Mouse (Mus musculus): ENCODE data around the gene Kcnab3.

Gene Kcnab3

DNA sequence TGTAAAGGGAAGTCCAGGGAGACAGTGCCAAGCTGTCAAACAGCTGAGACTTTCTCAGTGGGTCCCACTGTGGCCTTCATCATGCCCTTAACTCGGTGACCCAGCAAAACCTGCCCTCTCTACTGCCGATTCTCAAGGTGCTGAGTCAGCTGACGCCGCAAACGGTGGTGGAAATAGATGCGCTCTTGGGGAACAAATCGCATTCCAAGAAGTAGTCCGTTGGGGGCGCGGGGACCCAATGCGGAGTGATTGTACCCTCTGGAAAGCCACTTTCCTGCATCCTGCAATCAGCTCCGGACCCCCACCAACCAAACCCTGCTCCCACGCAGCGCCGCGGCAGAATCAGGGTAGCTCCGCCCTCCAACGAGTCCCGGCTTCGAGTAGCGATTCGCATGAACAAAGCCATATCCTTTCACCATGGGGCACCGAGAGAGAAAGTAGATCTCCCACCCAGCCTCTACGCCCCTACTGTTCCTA is 5.9 kb downstream of the Kcnab3 start:
- DNase-seq (ENCODE audit: low spot score in 2 of 2), result peak in 1 of 2 experiments; percentile 82

DNA sequence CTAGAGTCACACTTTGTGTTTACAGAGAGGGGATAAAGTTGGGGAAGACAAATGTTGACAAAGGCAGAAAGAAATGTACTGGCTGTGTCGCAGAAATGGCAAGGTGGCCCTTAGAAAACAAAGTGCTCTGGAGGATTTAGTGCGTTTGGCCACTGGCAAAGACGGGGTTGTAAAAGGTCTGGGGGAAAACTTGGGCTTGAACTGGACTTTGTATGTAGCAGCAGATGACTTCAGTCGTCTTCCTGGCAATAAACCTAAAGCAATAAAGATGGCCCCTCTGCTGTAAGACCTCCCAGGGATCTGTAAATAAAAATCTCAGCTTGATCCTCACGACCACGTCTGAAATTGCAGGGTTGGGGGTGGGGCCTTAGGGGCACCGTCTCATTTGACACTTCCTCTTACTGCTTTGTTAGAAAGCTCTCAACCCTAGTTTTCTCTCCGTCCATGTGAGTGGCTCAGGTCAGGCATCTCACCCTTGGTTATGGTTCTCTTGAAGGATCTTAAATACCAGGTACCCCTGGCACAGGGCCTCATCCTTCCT is 6.7 kb downstream of the Kcnab3 start:
- DNase-seq (ENCODE audit: low spot score in 2 of 2), result no peak

DNA sequence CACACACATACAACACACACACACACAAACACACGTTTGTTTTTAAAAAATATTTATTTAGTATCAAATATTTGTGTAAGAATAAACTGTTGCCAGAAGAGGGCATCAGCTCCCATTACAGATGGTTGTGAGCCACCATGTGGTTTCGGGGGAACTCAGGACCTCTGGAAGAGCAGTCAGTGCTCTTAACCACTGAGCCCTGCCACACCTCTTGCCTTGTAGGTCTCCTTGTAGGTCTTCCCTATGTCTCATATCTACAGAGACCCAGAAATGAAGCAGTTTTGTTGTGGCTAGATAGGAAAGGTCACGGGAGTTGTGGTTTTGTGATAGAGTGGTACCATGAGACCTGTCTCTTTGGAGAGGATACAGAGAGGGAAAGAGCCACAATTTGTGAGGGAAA is 7.9 kb downstream of the Kcnab3 start:
- DNase-seq (ENCODE audit: low spot score in 2 of 2), result no peak

DNA sequence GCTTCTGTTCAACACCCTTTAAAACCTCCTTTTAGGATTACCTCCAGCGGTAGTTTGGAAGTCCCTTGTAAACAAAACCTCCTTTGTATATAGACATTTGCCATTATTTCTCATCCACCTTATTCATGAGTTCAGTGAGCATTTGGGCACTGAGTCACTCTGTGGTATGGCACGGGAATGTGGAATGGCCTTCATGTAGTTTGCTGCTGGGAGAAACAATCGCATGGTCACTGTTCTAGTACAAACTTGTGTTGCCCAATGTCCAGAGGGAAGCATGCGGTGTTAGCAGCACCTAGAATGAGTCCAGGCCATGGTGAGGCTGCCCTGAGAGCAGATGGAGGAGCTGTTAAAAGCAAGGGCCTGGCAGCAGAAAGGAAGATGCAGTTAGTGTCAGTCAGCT is 8.7 kb downstream of the Kcnab3 start:
- no peak for DNase-seq (ENCODE audit: low spot score in 2 of 2)

DNA sequence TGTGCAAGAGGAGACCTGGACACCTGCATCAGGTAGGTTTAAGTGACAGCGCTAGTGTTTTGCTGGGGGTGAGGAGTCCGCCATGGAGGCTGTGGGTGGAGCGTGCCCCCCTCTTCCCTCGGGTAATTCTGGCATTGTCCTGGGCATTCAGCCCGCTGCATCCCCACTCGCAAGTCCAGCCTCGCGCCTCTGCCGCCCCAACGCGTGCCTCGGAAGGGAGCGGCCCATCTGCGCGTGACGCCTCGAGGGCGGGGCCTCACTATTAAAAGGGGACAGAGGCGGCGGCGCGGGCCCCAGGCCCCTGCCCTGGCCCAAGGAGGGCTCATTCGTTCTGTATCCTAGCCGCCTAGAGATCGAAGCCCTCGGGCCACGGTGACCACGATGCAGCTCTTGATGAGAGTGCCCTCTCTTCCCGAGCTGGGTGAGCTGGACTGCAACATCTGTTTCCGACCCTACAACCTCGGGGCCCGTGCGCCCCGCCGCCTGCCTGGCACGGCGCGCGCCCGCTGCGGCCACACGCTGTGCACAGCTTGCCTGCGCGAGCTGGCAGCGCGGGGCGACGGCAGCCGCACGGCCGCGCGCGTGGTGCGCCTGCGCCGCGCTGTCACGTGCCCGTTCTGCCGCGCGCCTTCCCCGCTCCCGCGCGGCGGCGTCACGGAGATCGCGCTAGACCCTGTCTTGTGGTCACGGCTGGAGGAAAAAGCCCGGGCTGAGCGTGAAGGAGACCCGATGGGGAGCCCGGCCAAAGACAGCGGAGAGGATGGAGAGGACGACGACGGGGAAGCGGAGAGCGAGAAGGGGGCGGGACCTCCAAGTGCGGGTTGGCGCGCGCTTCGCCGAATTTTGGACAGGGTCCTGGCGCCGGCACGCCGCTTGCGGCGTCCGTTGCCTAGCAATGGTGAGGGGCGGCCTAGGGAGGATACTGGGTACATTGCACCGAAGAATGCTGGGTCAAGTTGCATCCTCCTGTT is 14.4 kb downstream of the Kcnab3 start, which contains the start of gene Rnf227:
Rnf227 (plus strand) TSS at position 301 of the 971 bp plus-strand sequence.
- peak in 1 of 2 experiments; percentile 69 for DNase-seq (ENCODE audit: low spot score in 2 of 2)

DNA sequence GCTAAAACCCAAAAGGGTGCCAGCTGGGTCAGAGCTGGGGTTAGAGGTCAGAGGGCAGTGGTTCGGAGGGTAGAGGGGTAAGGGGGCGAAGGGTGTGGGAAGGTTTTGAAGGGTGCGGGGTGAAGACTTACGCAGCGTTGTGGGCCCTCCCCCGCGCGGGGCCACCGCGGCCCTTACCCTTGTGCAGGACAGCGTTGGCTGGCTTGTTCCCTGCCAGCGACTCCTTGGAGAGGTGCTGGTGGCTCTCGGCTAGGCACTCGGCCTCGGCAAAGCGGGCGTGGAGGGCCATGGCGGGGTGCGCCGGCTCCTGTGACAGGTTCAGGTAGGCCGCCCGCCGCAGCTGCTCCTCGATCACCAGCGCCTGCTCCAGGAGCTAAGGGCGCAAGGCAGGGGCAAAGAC is 20.4 kb downstream of the Kcnab3 start:
- DNase-seq (ENCODE audit: low spot score in 2 of 2), result no peak

DNA sequence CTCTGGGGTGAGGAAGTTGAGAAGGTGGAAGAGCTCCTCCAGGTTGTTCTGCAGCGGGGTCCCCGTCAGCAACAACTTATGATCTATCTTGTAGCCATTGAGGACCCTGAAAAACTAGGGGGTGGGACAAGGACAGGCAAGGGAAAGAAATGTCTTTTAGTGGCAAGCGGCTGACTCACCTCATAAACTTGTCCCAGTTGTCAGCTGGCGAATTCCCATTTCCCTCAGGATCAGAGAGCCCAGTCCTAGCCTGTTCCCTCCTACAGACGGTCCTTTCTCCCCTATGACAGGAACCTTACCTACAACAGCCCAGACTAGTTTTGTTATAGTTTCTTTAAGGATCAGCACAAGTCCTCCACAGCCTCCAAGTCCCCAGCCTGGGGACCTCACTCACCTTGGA is 30.5 kb downstream of the Kcnab3 start:
- no peak for DNase-seq (ENCODE audit: low spot score in 2 of 2)

DNA sequence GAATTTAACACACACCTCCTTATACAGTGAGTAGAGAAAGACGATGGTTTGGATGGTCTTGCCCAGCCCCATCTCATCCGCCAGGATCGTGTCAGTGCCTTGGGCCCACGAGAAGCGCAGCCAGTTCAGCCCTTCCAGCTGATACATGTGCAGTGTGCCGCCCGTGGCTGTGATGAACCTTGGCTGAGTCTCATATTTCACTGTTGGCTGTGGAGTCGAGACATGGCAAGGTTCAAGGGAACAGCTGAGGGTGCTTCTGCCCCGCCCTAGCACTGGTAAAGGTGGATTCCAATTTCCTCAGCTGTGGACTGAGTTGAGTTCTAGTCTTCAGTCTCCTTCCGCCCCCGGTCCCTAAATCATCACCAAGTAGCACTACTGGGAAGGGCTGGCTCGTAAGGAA is 31.6 kb downstream of the Kcnab3 start:
- DNase-seq (ENCODE audit: low spot score in 2 of 2), result no peak

GRCm38 (mm10) chr11:69362021-69362420 is 36.0 kb downstream of the Kcnab3 start:
- no peak for DNase-seq (ENCODE audit: low spot score in 2 of 2)

- DNase-seq (ENCODE audit: low spot score in 2 of 2), result no peak
Measured at GRCm38 (mm10) chr11:69362479-69362878, 36.4 kb downstream of the Kcnab3 start.

DNA sequence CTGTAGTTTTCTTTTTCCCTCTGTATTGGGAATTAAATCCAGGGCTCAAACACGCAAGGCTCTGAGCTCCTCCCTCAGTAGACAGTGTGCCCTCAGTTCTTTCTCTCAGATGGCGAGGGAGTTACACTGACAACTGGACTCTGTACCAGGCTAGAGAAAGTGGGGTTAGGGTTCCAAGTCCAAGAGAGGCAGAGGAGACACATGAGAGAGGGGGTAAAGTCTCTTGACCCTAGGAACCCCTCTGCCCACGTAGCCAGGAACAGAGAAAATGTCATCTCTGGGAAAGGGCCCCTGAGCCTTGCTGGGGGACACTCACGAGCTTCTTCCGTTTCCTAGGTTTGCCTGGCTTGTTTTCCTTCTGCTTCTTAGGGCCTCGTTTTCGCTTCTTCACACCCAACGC is 38.3 kb downstream of the Kcnab3 start:
- DNase-seq (ENCODE audit: low spot score in 2 of 2), result no peak

- DNase-seq (ENCODE audit: low spot score in 2 of 2), result peak; percentile 81 to 92
Measured at GRCm38 (mm10) chr11:69364910-69365309, 38.9 kb downstream of the Kcnab3 start.

- DNase-seq (ENCODE audit: low spot score in 2 of 2), result peak in 1 of 2 experiments; percentile 14
Measured at GRCm38 (mm10) chr11:69365722-69366121, 39.7 kb downstream of the Kcnab3 start.

GRCm38 (mm10) chr11:69366157-69366854 is 40.2 kb downstream of the Kcnab3 start:
- DNase-seq (ENCODE audit: low spot score in 2 of 2), result peak; percentile 91 to 94

DNA sequence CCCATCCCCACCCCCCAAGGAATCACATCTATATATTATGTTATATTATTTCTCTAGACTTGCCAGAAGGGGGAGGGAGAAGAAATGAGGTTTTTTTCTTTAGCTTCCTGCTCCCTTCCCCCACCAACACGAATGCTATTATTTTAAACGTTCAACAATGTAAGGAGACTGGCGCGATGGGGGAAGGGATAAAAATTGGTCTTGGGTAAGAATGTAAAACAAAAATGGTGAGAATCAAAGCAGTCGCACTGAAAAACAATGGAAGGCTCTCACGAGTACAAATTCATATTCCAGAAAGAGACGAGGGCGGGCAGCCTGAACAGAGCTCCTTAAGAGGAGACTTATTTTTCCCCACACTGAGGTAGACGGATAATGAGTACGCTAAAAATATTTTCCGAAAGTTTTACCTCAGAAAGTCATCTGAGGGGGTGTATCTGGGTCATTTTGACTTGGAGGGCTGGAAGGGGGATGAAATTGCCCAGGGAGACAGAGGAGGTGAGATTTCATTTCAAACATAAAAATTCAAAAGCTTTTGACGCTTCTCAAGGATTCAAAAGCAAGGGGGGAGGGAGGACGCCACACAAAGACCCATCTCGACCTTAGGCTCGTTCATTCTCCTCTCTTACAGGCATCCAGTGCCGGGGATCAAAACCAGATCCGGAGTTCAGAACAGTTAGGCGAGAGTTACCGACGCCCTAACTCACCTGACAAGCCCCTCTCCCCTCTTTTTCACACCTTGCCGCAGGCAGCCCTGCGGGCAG is 41.0 kb downstream of the Kcnab3 start:
- DNase-seq (ENCODE audit: low spot score in 2 of 2), result peak in 1 of 2 experiments; percentile 53

- peak in 1 of 2 experiments; percentile 31 for DNase-seq (ENCODE audit: low spot score in 2 of 2)
Measured at GRCm38 (mm10) chr11:69367616-69368355, 41.7 kb downstream of the Kcnab3 start.

DNA sequence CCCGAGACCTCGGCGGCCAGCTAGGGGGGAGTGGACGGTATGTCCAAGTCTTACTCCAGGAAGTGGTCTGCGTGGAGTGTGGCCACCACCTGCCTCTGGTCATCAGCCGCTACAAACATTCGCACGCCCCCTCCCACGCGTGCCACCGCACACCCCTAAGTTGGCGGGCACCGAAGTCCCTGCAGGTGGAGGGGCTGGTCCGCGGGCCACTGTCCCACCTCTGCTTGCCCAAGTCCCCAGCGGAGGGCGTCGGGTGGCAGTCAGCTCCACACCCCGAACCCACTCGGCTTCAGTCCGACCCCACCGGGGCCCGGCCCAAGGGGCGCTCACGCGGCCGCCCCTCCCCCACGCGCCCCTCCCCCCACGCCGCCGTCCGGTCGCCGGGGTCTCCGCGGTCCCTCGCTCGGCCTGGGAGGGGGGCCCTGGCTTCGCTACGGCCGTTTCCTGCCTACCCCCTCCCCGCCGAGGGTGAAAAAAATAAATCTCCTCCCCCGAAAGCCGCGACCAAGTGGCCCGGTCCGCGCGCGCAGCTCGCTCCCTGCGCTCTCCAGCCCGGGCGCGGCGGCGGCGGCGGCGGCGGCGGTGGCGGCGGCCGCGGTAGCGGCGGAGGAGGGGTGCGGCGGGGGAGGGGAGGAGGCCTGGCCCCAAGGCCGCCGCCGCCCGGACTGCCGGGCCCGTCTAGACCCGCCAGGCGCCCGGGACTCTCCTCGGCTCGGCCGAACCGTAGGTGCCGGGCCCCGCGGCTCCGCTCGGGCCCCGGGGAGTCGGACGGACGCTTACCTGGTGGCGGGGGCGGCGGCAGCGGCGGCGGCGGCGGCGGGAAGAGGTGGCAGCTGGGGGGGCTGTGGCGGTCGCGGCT is 42.5 kb downstream of the Kcnab3 start:
- no peak for DNase-seq (ENCODE audit: low spot score in 2 of 2)

DNA sequence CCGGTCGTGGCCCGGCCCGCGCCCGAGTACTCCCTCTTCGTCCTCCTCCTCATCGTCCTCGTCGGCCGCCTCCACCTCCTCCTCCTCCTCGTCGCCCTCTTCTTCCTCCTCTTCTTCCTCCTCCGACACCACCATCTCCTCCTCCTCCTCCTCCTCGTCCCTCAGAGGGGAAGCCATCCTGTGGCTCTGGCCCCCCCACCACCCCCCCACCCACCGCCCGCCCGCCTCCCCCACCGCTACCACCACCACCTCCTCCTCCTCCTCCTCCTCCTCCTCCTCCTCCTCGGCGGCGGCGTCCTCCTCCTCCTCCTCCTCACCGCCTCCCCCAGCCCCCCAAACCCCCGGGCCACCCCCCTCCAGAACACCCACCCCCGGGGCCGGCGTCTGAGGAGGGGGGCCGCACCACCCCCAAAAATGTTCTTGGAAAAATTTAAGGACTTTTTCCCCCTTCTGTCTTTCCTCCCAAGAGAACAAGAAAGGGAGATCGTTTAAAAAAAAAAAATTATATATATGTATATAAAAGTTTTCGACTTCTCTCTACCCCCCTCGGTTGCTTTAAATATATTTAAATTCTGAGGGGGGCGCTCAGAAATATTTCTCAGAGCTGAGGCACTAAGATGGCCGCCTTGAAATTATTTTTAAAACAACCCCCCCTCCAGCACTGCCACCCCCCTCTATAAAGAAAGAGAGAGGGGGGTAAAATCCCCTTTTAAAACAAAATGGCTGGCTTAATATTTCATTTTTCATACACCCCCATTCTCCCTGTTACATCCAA is 43.3 kb downstream of the Kcnab3 start, which contains the start of gene Chd3:
Chd3 (minus strand) TSS at position 192 of the 775 bp plus-strand sequence.
- no peak for DNase-seq (ENCODE audit: low spot score in 2 of 2)
